Mouse (Mus musculus) lung, postnatal 10 days (tissue): ENCODE measurements around the gene Serpina3c.

Source experiments
- DNase-seq: peaks from one replicate; pipeline ENCODE4 v3.0.0; 2021

Serpina3c gene

DNA sequence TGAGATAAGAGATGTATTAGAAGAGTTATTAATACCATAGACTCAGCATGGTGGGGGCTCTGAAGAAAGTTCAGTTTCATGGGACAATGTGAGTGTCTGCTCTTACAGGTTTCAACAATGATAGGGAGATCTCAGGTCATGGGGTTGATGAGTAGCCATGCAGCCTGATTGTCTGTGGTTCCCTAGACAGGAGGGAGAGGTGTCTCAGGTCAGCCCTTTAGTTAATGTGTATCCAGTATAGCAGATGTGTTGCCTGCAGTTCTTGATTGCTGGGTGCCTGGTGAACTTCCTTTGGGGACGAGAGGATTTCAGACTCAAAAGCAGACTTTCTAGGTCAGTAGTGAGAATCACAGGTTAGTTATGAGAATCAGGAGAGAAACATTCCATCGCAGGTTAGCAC lies 45.2 kb downstream of the Serpina3c start:
- DNase-seq: no peak

- no peak for DNase-seq
Measured at GRCm38 (mm10) chr12:104106919-104107318, 46.8 kb downstream of the Serpina3c start.

DNA sequence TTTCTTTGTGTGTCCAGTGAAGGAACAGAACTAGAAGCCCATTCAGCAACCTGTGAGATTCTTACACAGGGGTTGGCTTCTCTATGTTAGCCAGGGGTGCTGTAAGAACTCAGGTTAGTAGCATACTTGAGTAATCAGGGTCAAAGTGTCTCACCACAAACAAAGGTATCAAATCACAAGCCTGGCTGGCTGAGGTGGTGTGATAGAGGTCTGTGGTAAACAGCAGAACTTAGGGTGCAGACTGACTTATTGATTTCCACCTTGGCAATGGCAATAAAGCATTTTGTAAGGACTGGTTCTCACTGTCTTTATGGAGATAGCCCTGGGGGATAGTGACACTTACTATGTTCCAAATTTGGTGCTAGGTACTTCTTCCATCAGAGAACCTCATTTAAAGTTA lies 47.8 kb downstream of the Serpina3c start:
- DNase-seq: no peak

GRCm38 (mm10) chr12:104100768-104101167 lies 52.9 kb downstream of the Serpina3c start, which contains the start of gene Serpina5:
Gene Serpina5, plus strand, starts transcription at chr12:104101113.
- DNase-seq: no peak
